Mouse (Mus musculus): Measurements from ENCODE around the gene Spag7.

GRCm38 (mm10) chr11:70678092-70678491 is 8.9 kb upstream of the Spag7 start:
- TF ChIP-seq POLR2A (IDR thresholded peaks at IDR 0.05; ENCODE audit: low read depth, low read length) = no peak
- no peak for TF ChIP-seq CTCF (IDR thresholded peaks at IDR 0.05; ENCODE audit: extremely low read depth, insufficient read length, insufficient replicate concordance, low read depth, low read length)
